In the genomic region with DNA sequence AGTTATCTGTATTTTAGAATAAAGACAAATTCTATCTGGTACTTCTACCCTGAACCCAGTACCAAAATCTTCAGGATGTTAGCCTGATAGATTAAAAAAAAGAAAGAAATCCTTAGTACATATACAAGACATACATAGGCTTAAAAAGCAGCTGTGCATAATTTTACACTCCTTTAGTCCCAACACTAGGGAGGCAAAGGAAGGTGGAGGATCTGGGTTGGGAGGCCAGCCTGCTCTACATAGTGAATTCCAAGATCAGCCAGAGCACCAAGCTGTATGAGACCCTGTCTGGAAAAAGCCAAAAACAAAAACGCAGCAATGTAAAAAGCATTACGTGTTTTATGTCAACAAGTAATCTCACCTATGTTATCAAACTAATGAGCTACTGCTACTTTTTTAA, we compare ENCODE assay signal across 17 mouse cellular contexts. TPM values are rescaled to one million over a fixed set of nuclear protein-coding genes. Genes with fewer than 3 reads are reported as not detected.
A peak's percentile ranks its signal among the peaks of the same experiment; 100 is the strongest.
DNase-seq lines count a peak whose midpoint lies in the region; ATAC-seq and TF ChIP-seq lines count a peak whose summit lies in the region.
"Had no signal": no experiment of that assay in that cellular context is flagged by ENCODE, and none has a peak within 500 bp of the region (broad histone marks: within the 10 kb centered on the region; RNA-seq: fewer than 3 reads in every experiment).

No protein-coding gene starts in this region.

- no peak for TF ChIP-seq EP300 in CH12.LX (IDR thresholded peaks at IDR 0.05; ENCODE audit: low read length)

- no peak for ATAC-seq in intestine, embryonic 16.5 days
- ATAC-seq in intestine, embryonic 15.5 days, result no peak
- ATAC-seq in limb, embryonic 13.5 days (ENCODE audit: low FRiP score, low read depth), result no peak

- intact Hi-C loops in heart, postnatal 36 days (cut with DNase I), result no loop called here

- no peak for TF ChIP-seq CTCF in CH12.LX (conservative IDR thresholded peaks at IDR 0.05 in 1 of 2, IDR thresholded peaks at IDR 0.05 in 1 of 2; ENCODE audit: low read depth in 2 of 2, low read length in 2 of 2)

- dilution Hi-C loops in CH12.LX (cut with MboI; ENCODE audit: extremely low pct_ligation_motif_present, extremely low pct_unique_long_range_greater_than_20kb, low sequenced_read_pairs), result no loop called here

- no peaks in the 10 kb centered on the region for H3K9me3 ChIP-seq in intestine, embryonic 16.5 days (ENCODE audit: control insufficient read depth, low read length)
- H3K9me3 ChIP-seq in intestine, embryonic 15.5 days, result no peaks in the 10 kb centered on the region
- no peaks in the 10 kb centered on the region for H3K9me3 ChIP-seq in CH12.LX (replicated peaks; ENCODE audit: low read length)
- no peaks in the 10 kb centered on the region for H3K9me3 ChIP-seq in limb, embryonic 13.5 days
- H3K9me3 ChIP-seq: limb, embryonic 15.5 days had no signal

- 68% methylated on average over 2 of the region's 2 CpGs for WGBS in intestine, embryonic 16.5 days
- 73% methylated on average over 2 of the region's 2 CpGs for WGBS in intestine, embryonic 15.5 days
- WGBS in limb, embryonic 13.5 days, result 80% methylated on average over 2 of the region's 2 CpGs

- H3K27ac ChIP-seq in intestine, embryonic 16.5 days (ENCODE audit: low read length), result no peak overlapping the region
- H3K27ac ChIP-seq in intestine, embryonic 15.5 days, result no peak overlapping the region
- H3K27ac ChIP-seq in CH12.LX (ENCODE audit: insufficient read depth, low read depth), result peak overlapping the region; percentile 36
- H3K27ac ChIP-seq in limb, embryonic 13.5 days, result no peak overlapping the region
- H3K27ac ChIP-seq: limb, embryonic 15.5 days had no signal

- in situ Hi-C loops in CH12.LX (cut with MboI; ENCODE audit: low pct_ligation_motif_present, low pct_unique_long_range_greater_than_20kb, low sequenced_read_pairs), result no loop called here

- peak overlapping the region; percentile 16; the same call in 1 of the 2 replicates for H3K4me2 ChIP-seq in intestine, embryonic 16.5 days (ENCODE audit: low read depth, low read length)
- H3K4me2 ChIP-seq in intestine, embryonic 15.5 days (replicated peaks), result no peak overlapping the region
- H3K4me2 ChIP-seq in CH12.LX (ENCODE audit: insufficient read depth, low read depth, poor library complexity, severe bottlenecking), result peak overlapping the region; percentile 94
- peak overlapping the region; percentile 27 for H3K4me2 ChIP-seq in limb, embryonic 13.5 days (replicated peaks)
- H3K4me2 ChIP-seq: limb, embryonic 15.5 days had no signal

- TF ChIP-seq POLR2A in CH12.LX (IDR thresholded peaks at IDR 0.05; ENCODE audit: low read depth, low read length), result no peak

- no peak for TF ChIP-seq RAD21 in CH12.LX (IDR thresholded peaks at IDR 0.05; ENCODE audit: low read depth, low read length)

- H3K4me3 ChIP-seq in intestine, embryonic 16.5 days (ENCODE audit: low read length), result no peak overlapping the region
- H3K4me3 ChIP-seq in intestine, embryonic 15.5 days (replicated peaks), result no peak overlapping the region
- H3K4me3 ChIP-seq in CH12.LX (replicated peaks in 1 of 3; ENCODE audit: low read depth in 2 of 3, low read length in 2 of 3, poor library complexity in 1 of 3), result peak overlapping the region; percentile 20 to 31 (median 30)
- H3K4me3 ChIP-seq in limb, embryonic 13.5 days, result no peak overlapping the region
- H3K4me3 ChIP-seq: erythroblast, embryonic 14.5 days; limb, embryonic 15.5 days had no signal

- peaks cover 15% of the 10 kb centered on the region for H3K4me1 ChIP-seq in intestine, embryonic 16.5 days (ENCODE audit: control insufficient read depth, insufficient read depth, low read length)
- peaks cover 15% of the 10 kb centered on the region; the same call in 1 of the 2 replicates for H3K4me1 ChIP-seq in intestine, embryonic 15.5 days (replicated peaks)
- H3K4me1 ChIP-seq in CH12.LX (ENCODE audit: control insufficient read depth in 1 of 2, insufficient read depth in 2 of 2), result peaks cover 0 to 46% of the 10 kb centered on the region in 2 experiments; a peak in 3 of 4 replicates
- H3K4me1 ChIP-seq in limb, embryonic 13.5 days, result peaks cover 33% of the 10 kb centered on the region

- peak; percentile 75 for DNase-seq in heart, adult 11 months
- DNase-seq in heart, postnatal 36 days, result no peak
- no peak for DNase-seq in CH12.LX (ENCODE audit: extremely low read depth)
- DNase-seq in right cerebral cortex, postnatal 4 days, result no peak
- no peak for DNase-seq in kidney, adult 8-10 months
- DNase-seq: cerebellum, adult 18-20 months; kidney, postnatal 10 days; lung, postnatal 4 days had no signal

- peaks cover 78% of the 10 kb centered on the region for H3K79me2 ChIP-seq in CH12.LX (replicated peaks; ENCODE audit: control insufficient read depth, extremely low read depth, insufficient read depth, poor library complexity, severe bottlenecking)

- H3K9ac ChIP-seq in intestine, embryonic 16.5 days (ENCODE audit: low read depth, low read length), result no peak overlapping the region
- H3K9ac ChIP-seq in intestine, embryonic 15.5 days, result no peak overlapping the region
- peak overlapping the region; percentile 26; the same call in 1 of the 2 replicates for H3K9ac ChIP-seq in CH12.LX (ENCODE audit: insufficient read depth, low read depth)
- no peak overlapping the region for H3K9ac ChIP-seq in limb, embryonic 13.5 days
- H3K9ac ChIP-seq: limb, embryonic 15.5 days had no signal

- H3K27me3 ChIP-seq in intestine, embryonic 16.5 days (replicated peaks; ENCODE audit: control insufficient read depth, insufficient read depth, low read length), result no peaks in the 10 kb centered on the region
- H3K27me3 ChIP-seq in intestine, embryonic 15.5 days (replicated peaks), result no peaks in the 10 kb centered on the region
- no peaks in the 10 kb centered on the region for H3K27me3 ChIP-seq in CH12.LX (replicated peaks)
- H3K27me3 ChIP-seq in limb, embryonic 13.5 days, result no peaks in the 10 kb centered on the region
- H3K27me3 ChIP-seq: limb, embryonic 15.5 days had no signal

- no peaks in the 10 kb centered on the region for H3K36me3 ChIP-seq in intestine, embryonic 16.5 days (ENCODE audit: control insufficient read depth, insufficient read depth, low read length)
- 0 out of 2 replicates have a peak, but pooled peaks cover 9% of the 10 kb centered on the region for H3K36me3 ChIP-seq in intestine, embryonic 15.5 days
- H3K36me3 ChIP-seq in CH12.LX (replicated peaks in 1 of 2; ENCODE audit: control insufficient read depth in 1 of 2, insufficient read depth in 1 of 2, low read length in 1 of 2), result peaks cover 15 to 41% of the 10 kb centered on the region in 2 experiments
- H3K36me3 ChIP-seq in limb, embryonic 13.5 days, result peaks cover 36% of the 10 kb centered on the region

TF ChIP-seq in CH12.LX, 34 proteins besides CTCF, POLR2A, EP300 and RAD21:
- no peak for TF ChIP-seq MAFK (IDR thresholded peaks at IDR 0.05; ENCODE audit: insufficient replicate concordance, low read length)
- TF ChIP-seq CHD1 (IDR thresholded peaks at IDR 0.05; ENCODE audit: low read depth, low read length), result peak; percentile 59; the same call in 1 of the 2 replicates
- TF ChIP-seq MAZ (IDR thresholded peaks at IDR 0.05; ENCODE audit: low read depth, low read length), result no peak

RNA-seq across cellular contexts. Expression of gene Hnrnpc, which starts 4.3 kb away (rescaled TPM):
- total RNA-seq in heart, postnatal 36 days (2021), result 100 to 1,000 TPM; 125 to 133 TPM
- polyA plus RNA-seq in intestine, embryonic 16.5 days (2015; fragmentation: Nextera tagmentation; extraction: Ambion mirVana), result 447 and 515 TPM in 2 replicates
- 555 and 601 TPM in 2 replicates for polyA plus RNA-seq in intestine, embryonic 15.5 days (2015; fragmentation: Nextera tagmentation; extraction: Ambion mirVana)
- total RNA-seq in CH12.LX (2012; rRNA removed) (274 and 325 TPM in 2 replicates), CH12.LX (2014; rRNA removed) (370 and 375 TPM in 2 replicates)
- 813 and 876 TPM in 2 replicates for polyA plus RNA-seq in CH12.LX (2012; ENCODE audit: insufficient read length, low read depth)
- 759 and 771 TPM in 2 replicates for polyA plus RNA-seq in limb, embryonic 13.5 days (2015; fragmentation: Nextera tagmentation; extraction: Ambion mirVana)

RNA-seq across cellular contexts. Expression of gene Rpgrip1, which starts 10.9 kb away (rescaled TPM):
- total RNA-seq in heart, postnatal 36 days (2021), result not detected
- polyA plus RNA-seq in intestine, embryonic 16.5 days (2015; fragmentation: Nextera tagmentation; extraction: Ambion mirVana), result 42.9 and 48.5 TPM in 2 replicates
- polyA plus RNA-seq in intestine, embryonic 15.5 days (2015; fragmentation: Nextera tagmentation; extraction: Ambion mirVana), result 60.1 and 62.2 TPM in 2 replicates
- total RNA-seq in CH12.LX (2012; rRNA removed) (12.0 and 15.0 TPM in 2 replicates), CH12.LX (2014; rRNA removed) (6.7 and 7.3 TPM in 2 replicates)
- 33.7 and 41.8 TPM in 2 replicates for polyA plus RNA-seq in CH12.LX (2012; ENCODE audit: insufficient read length, low read depth)
- polyA plus RNA-seq in limb, embryonic 13.5 days (2015; fragmentation: Nextera tagmentation; extraction: Ambion mirVana), result 90.3 and 90.4 TPM in 2 replicates
- polyA plus RNA-seq: erythroblast, embryonic 14.5 days had no signal

RNA-seq across cellular contexts. Expression of gene Olfr221, which starts 57.3 kb away (rescaled TPM):
- not detected for total RNA-seq in heart, postnatal 36 days (2021)
- polyA plus RNA-seq in intestine, embryonic 16.5 days (2015; fragmentation: Nextera tagmentation; extraction: Ambion mirVana), result not detected in 2 replicates
- not detected in 2 replicates for polyA plus RNA-seq in intestine, embryonic 15.5 days (2015; fragmentation: Nextera tagmentation; extraction: Ambion mirVana)
- total RNA-seq in CH12.LX (2012; rRNA removed), result not detected in 2 replicates
- not detected in 2 replicates for total RNA-seq in CH12.LX (2014; rRNA removed)
- not detected in 2 replicates for polyA plus RNA-seq in CH12.LX (2012; ENCODE audit: insufficient read length, low read depth)
- polyA plus RNA-seq in limb, embryonic 13.5 days (2015; fragmentation: Nextera tagmentation; extraction: Ambion mirVana), result not detected in 2 replicates
- total RNA-seq: gastrocnemius, adult 18-20 months; layer of hippocampus, postnatal 25 days; monocyte, adult 5-6 weeks had no signal
- polyA plus RNA-seq: erythroblast, embryonic 14.5 days; limb, embryonic 15.5 days; urinary bladder, adult 2 months had no signal

Comparison
In these comparisons a context has a peak if more than half of its experiments do, and no peak if none do; other contexts are left out.
1. H3K4me3 ChIP-seq: peak in CH12.LX (3 of 3); none in intestine, embryonic 16.5 days (single experiment), intestine, embryonic 15.5 days (single experiment) and limb, embryonic 13.5 days (single experiment).